Mouse (Mus musculus) MEL (cell line): ENCODE data around the gene Dynlrb2. TPM values are rescaled to one million over a fixed set of nuclear protein-coding genes. Genes with fewer than 3 reads are reported as not detected.

ENCODE experiments used
- DNase-seq: peaks from one replicate; pipeline ENCODE4 v3.0.0; 2011; ENCODE audit warnings: low read depth, low spot score
- H3K27ac ChIP-seq: 2 replicates; pipeline ENCODE4 v1.5.1; 2012; ENCODE audit warnings: low read depth, mild to moderate bottlenecking, control low read depth, low read length, moderate library complexity; ENCODE audit not compliant: control insufficient read depth
- H3K27me3 ChIP-seq, 2 experiments: fragments of 150-350 bp in 1 of 2; sonication (generic) in 1 of 2; 2 replicates each; pipeline ENCODE4 v1.6.1; 2012; ENCODE audit warnings: low read length in 2 of 2, mild to moderate bottlenecking in 2 of 2, improper control_type of control experiment in 1 of 2, moderate library complexity in 1 of 2; ENCODE audit not compliant: insufficient read depth in 2 of 2, control insufficient read depth in 1 of 2
- H3K36me3 ChIP-seq, 2 experiments: 2 replicates each; pipeline ENCODE4 v1.6.1; 2012 to 2014; ENCODE audit warnings: low read length in 2 of 2, improper control_type of control experiment in 1 of 2, inconsistent platforms in 1 of 2, mild to moderate bottlenecking in 1 of 2; ENCODE audit not compliant: insufficient read depth in 2 of 2, control insufficient read depth in 1 of 2
- H3K4me1 ChIP-seq, 2 experiments: fragments of 150-350 bp in 1 of 2; sonication (generic) in 1 of 2; 2 replicates each; pipeline ENCODE4 v1.6.1; 2012; ENCODE audit warnings: low read length in 2 of 2, improper control_type of control experiment in 1 of 2, mild to moderate bottlenecking in 1 of 2; ENCODE audit not compliant: insufficient read depth in 2 of 2, control insufficient read depth in 1 of 2
- H3K4me3 ChIP-seq, 2 experiments: fragments of 150-350 bp in 1 of 2; sonication (generic) in 1 of 2; 2 replicates each; pipeline ENCODE4 v1.5.1; 2012; ENCODE audit warnings: low read depth in 2 of 2, low read length in 2 of 2, mild to moderate bottlenecking in 2 of 2, moderate library complexity in 2 of 2, control low read depth in 1 of 2, improper control_type of control experiment in 1 of 2; ENCODE audit not compliant: control insufficient read depth in 1 of 2, insufficient read depth in 1 of 2
- H3K79me2 ChIP-seq: 2 replicates; pipeline ENCODE4 v1.6.1; 2012; ENCODE audit warnings: mild to moderate bottlenecking, low read length, moderate library complexity; ENCODE audit not compliant: control insufficient read depth, poor library complexity, insufficient read depth
- H3K9ac ChIP-seq: 2 replicates; pipeline ENCODE4 v1.6.1; 2012; ENCODE audit warnings: low read depth, mild to moderate bottlenecking, control low read depth, low read length, moderate library complexity; ENCODE audit not compliant: control insufficient read depth, poor library complexity, severe bottlenecking
- H3K9me3 ChIP-seq: fragments of 150-350 bp; sonication (generic); replicated peaks from 2 replicates; pipeline ENCODE4 v1.6.1; 2012; ENCODE audit warnings: mild to moderate bottlenecking, low read length, improper control_type of control experiment, moderate library complexity; ENCODE audit not compliant: insufficient read depth
- BHLHE40 ChIP-seq: IDR thresholded peaks from 2 replicates; pipeline ENCODE4 v1.6.1; 2012; ENCODE audit warnings: low read depth, mild to moderate bottlenecking, inconsistent platforms, low read length, improper control_type of control experiment, borderline replicate concordance
- CHD2 ChIP-seq: IDR thresholded peaks from 2 replicates; pipeline ENCODE4 v1.6.1; 2011; ENCODE audit warnings: low read length, improper control_type of control experiment
- E2F4 ChIP-seq: IDR thresholded peaks from 2 replicates; pipeline ENCODE4 v1.6.1; 2011; ENCODE audit warnings: low read depth, low read length, improper control_type of control experiment, borderline replicate concordance
- ELF1 ChIP-seq: IDR thresholded peaks from 2 replicates; pipeline ENCODE4 v1.6.1; 2014; ENCODE audit warnings: low read depth, mild to moderate bottlenecking, inconsistent platforms, low read length, improper control_type of control experiment, moderate library complexity
- EP300 ChIP-seq, 2 experiments: IDR thresholded peaks; 2 replicates each; pipeline ENCODE4 v1.6.1; 2011; ENCODE audit warnings: improper control_type of control experiment in 2 of 2, low read length in 2 of 2, low read depth in 1 of 2, mild to moderate bottlenecking in 1 of 2
- GABPA ChIP-seq: IDR thresholded peaks from 2 replicates; pipeline ENCODE4 v1.6.1; 2012; ENCODE audit warnings: low read depth, mild to moderate bottlenecking, inconsistent platforms, low read length, improper control_type of control experiment, moderate library complexity
- GATA1 ChIP-seq: IDR thresholded peaks from 2 replicates; pipeline ENCODE4 v1.6.1; 2011; ENCODE audit warnings: low read depth, low read length, improper control_type of control experiment
- HCFC1 ChIP-seq: IDR thresholded peaks from 2 replicates; pipeline ENCODE4 v1.6.1; 2012; ENCODE audit warnings: low read depth, mild to moderate bottlenecking, inconsistent platforms, low read length, improper control_type of control experiment, moderate library complexity
- KAT2A ChIP-seq: conservative IDR thresholded peaks from 2 replicates; pipeline ENCODE4 v1.6.1; 2012; ENCODE audit warnings: low read depth, low read length, improper control_type of control experiment, inconsistent platforms
- MYC ChIP-seq: IDR thresholded peaks from 2 replicates; pipeline ENCODE4 v1.6.1; 2011; ENCODE audit warnings: low read depth, mild to moderate bottlenecking, low read length, improper control_type of control experiment, moderate library complexity
- NRF1 ChIP-seq: IDR thresholded peaks from 2 replicates; pipeline ENCODE4 v1.6.1; 2014; ENCODE audit warnings: low read depth, mild to moderate bottlenecking, inconsistent platforms, low read length, improper control_type of control experiment, moderate library complexity; ENCODE audit not compliant: poor library complexity, insufficient read depth, severe bottlenecking
- POLR2A ChIP-seq, 2 experiments: IDR thresholded peaks; 2 replicates each; pipeline ENCODE4 v1.6.1; 2011 to 2012; ENCODE audit warnings: low read length in 2 of 2, mild to moderate bottlenecking in 2 of 2, control low read depth in 1 of 2, improper control_type of control experiment in 1 of 2, low read depth in 1 of 2, moderate library complexity in 1 of 2; ENCODE audit not compliant: control insufficient read depth in 1 of 2, insufficient read depth in 1 of 2, poor library complexity in 1 of 2
- POLR2AphosphoS5 ChIP-seq: IDR thresholded peaks from 2 replicates; pipeline ENCODE4 v1.6.1; 2012; ENCODE audit warnings: low read depth, borderline replicate concordance, mild to moderate bottlenecking, inconsistent platforms, low read length, moderate library complexity, mixed read lengths
- RCOR1 ChIP-seq: IDR thresholded peaks from 2 replicates; pipeline ENCODE4 v1.6.1; 2012; ENCODE audit warnings: low read depth, mild to moderate bottlenecking, inconsistent platforms, low read length, improper control_type of control experiment
- SIN3A ChIP-seq: IDR thresholded peaks from 2 replicates; pipeline ENCODE4 v1.6.1; 2012; ENCODE audit warnings: low read length, improper control_type of control experiment, inconsistent platforms
- SMC3 ChIP-seq: IDR thresholded peaks from 2 replicates; pipeline ENCODE4 v1.6.1; 2011; ENCODE audit warnings: low read depth, low read length, improper control_type of control experiment
- TAL1 ChIP-seq: IDR thresholded peaks from 2 replicates; pipeline ENCODE4 v1.6.1; 2012; ENCODE audit warnings: mild to moderate bottlenecking, inconsistent platforms, low read length, moderate library complexity, mixed read lengths
- TBP ChIP-seq: IDR thresholded peaks from 2 replicates; pipeline ENCODE4 v1.8.0; 2011; ENCODE audit warnings: low read depth, low read length, improper control_type of control experiment
- UBTF ChIP-seq: IDR thresholded peaks from 2 replicates; pipeline ENCODE4 v1.6.1; 2012; ENCODE audit warnings: low read depth, mild to moderate bottlenecking, inconsistent platforms, low read length, improper control_type of control experiment, moderate library complexity, borderline replicate concordance; ENCODE audit not compliant: insufficient read depth
- USF1 ChIP-seq: IDR thresholded peaks from 2 replicates; pipeline ENCODE4 v1.6.1; 2014; ENCODE audit warnings: low read depth, mild to moderate bottlenecking, inconsistent platforms, low read length, improper control_type of control experiment, moderate library complexity
- ZC3H11A ChIP-seq: IDR thresholded peaks from 2 replicates; pipeline ENCODE4 v1.6.1; 2012; ENCODE audit warnings: low read depth, mild to moderate bottlenecking, inconsistent platforms, low read length, improper control_type of control experiment
- ZKSCAN1 ChIP-seq: IDR thresholded peaks from 2 replicates; pipeline ENCODE4 v1.6.1; 2012; ENCODE audit warnings: low read depth, mild to moderate bottlenecking, inconsistent platforms, low read length, improper control_type of control experiment, moderate library complexity
- ZNF384 ChIP-seq: IDR thresholded peaks from 2 replicates; pipeline ENCODE4 v1.6.1; 2012; ENCODE audit warnings: low read depth, mild to moderate bottlenecking, inconsistent platforms, low read length, improper control_type of control experiment
- polyA plus RNA-seq, 2 experiments: library from polyadenylated mRNA; stranded (reverse) in 1 of 2; unstranded in 1 of 2; fragments of >175 nt in 1 of 2; fragments of >200 nt in 1 of 2; gene quantifications; 2 replicates each; pipeline versions ENCODE4 v1.2.1 to v1.2.4; 2012; ENCODE audit warnings: low replicate concordance in 2 of 2, low read depth in 1 of 2; ENCODE audit not compliant: insufficient read length in 2 of 2, insufficient read depth in 1 of 2, missing spikeins in 1 of 2
- total RNA-seq: library from RNA; depleted of rRNA; stranded (reverse); fragments of 300-350 nt; gene quantifications from 2 replicates; pipeline ENCODE4 v1.2.3, GENCODE M21; 2012

Dynlrb2 gene
- total and polyA plus RNA-seq, 3 experiments: not detected

DNA sequence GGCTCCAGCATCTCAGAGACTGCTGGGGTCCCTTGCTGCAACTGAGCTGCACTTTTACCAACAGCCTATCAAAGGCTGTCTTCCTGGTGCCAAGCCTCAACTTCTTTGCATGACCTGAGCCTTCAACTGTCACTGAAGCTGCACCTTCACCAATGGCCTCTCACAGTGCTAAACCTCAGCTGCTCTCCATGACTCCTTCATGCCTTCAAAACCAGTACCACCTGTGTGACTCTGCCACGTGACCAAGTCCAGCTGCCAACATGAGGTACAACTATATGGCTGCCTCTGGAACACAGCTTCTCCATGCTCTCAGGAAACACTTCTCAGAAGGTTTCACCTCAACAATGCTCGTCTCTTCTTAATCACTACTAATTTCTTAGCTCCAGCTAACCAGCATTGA, 16.2 kb upstream of the Dynlrb2 start:
- no peaks in the 10 kb centered on the region for H3K4me1 ChIP-seq
- H3K4me3 ChIP-seq: no peak overlapping the region
- no peaks in the 10 kb centered on the region for H3K27me3 ChIP-seq
- H3K9me3 ChIP-seq: no peaks in the 10 kb centered on the region
- no peaks in the 10 kb centered on the region for H3K79me2 ChIP-seq
- TF ChIP-seq RCOR1: no peak
- no peak for TF ChIP-seq NRF1
- no peak for TF ChIP-seq USF1
- TF ChIP-seq UBTF: no peak
- no peak for TF ChIP-seq ZNF384
- TF ChIP-seq HCFC1: no peak
- no peak for TF ChIP-seq EP300 (IDR thresholded peaks at IDR 0.05; ENCODE audit: low read depth in 1 of 2, low read length in 2 of 2)
- no peak for TF ChIP-seq SIN3A
- TF ChIP-seq TAL1: no peak
- no peak for TF ChIP-seq E2F4
- TF ChIP-seq TBP: no peak
- no peak for TF ChIP-seq ZC3H11A
- TF ChIP-seq GATA1: no peak
- no peak for TF ChIP-seq POLR2AphosphoS5
- no peak for TF ChIP-seq KAT2A
- no peak for TF ChIP-seq CHD2
- no peak for TF ChIP-seq SMC3
- no peak for TF ChIP-seq MYC
- H3K36me3 ChIP-seq: no peaks in the 10 kb centered on the region
- no peak overlapping the region for H3K9ac ChIP-seq
- no peak for DNase-seq
- H3K27ac ChIP-seq: no peak overlapping the region

DNA sequence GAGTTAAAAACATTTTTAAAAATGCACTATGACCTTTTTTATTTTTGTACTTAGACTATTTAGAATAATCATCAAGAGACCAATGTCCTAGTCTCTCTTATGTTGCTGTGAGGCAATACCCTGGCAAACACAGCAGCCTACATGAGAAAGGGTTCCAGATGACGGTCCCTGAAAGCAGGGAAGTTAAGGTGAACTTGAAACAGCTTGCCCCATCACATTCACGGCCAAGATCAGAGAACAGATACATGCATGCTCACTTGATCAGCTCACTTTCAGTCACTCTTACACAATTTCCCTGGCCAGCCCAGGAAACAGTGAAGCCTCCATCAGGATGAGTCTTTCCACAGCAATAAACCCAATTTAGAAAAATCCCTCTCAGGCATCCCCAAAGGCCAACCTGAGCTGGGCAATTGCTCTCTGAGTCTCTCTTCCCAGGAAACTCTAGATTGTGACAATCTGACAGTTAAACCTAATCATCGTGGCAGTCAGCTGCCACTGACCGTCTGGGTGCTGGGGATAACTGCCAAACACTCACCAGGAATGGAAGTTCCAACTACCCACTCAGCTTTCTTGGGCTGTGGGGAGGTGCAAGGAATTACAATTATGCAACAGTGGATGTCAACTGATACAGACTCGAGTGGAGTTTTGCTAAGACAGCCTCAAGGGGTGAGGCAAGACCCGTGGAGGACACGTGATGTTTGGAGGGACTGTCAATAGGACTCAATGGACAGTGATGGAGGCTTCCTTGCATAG, 4.5 kb upstream of the Dynlrb2 start:
- Histone ChIP-seq H3K79me2 (no peaks in the 10 kb centered on the region), H3K27me3 (no peaks in the 10 kb centered on the region), H3K4me1 (no peaks in the 10 kb centered on the region), H3K9me3 (no peaks in the 10 kb centered on the region), H3K36me3 (no peaks in the 10 kb centered on the region), H3K4me3 (no peak overlapping the region), H3K27ac (no peak overlapping the region), H3K9ac (no peak overlapping the region)
- no peak for DNase-seq
- no peak for TF ChIP-seq ZNF384
- no peak for TF ChIP-seq HCFC1
- no peak for TF ChIP-seq POLR2A (IDR thresholded peaks at IDR 0.05; ENCODE audit: control insufficient read depth in 1 of 2, insufficient read depth in 1 of 2, low read depth in 1 of 2, low read length in 2 of 2, poor library complexity in 1 of 2)
- TF ChIP-seq NRF1: no peak
- no peak for TF ChIP-seq TBP
- TF ChIP-seq GABPA: no peak
- TF ChIP-seq SMC3: no peak
- no peak for TF ChIP-seq UBTF
- no peak for TF ChIP-seq ELF1
- no peak for TF ChIP-seq KAT2A
- no peak for TF ChIP-seq EP300 (IDR thresholded peaks at IDR 0.05; ENCODE audit: low read depth in 1 of 2, low read length in 2 of 2)
- TF ChIP-seq ZKSCAN1: no peak
- no peak for TF ChIP-seq POLR2AphosphoS5
- TF ChIP-seq TAL1: no peak
- TF ChIP-seq BHLHE40: no peak
- TF ChIP-seq MYC: no peak
- TF ChIP-seq, all 39 proteins: peak for 0
